Mouse (Mus musculus): ENCODE measurements at regions not wholly inside any gene's neighbourhood (a gene's known extent, or its start where the extent isn't known, plus 50 kb on each side); places are given as distances from the start of the nearest gene placed in this dataset.
"Not testable (repeated sequence)": the region's sequence is repeated elsewhere in the genome, so short reads cannot be mapped to it uniquely, and the experiment has no call there.

DNA sequence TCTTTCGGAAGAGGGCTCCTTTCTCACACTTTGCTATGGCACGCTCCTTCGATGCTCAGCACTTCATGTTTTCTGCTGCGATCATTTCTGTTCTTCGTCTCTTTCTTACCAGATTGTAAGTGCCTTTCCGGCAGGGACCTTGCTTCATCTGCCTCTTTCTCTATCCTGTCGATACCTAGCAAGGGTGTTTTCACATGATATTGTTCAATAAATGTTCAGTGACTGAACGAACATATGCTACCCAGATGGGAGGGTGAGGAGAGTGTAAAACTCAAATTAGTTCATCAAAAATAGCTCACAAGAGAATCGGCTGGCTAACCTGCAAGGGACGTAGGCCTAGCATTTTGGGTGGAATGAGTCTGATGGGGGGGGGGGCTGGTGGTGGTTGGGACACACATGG is 272.5 kb downstream of the Etnk1 start:
- no peak for DNase-seq

DNA sequence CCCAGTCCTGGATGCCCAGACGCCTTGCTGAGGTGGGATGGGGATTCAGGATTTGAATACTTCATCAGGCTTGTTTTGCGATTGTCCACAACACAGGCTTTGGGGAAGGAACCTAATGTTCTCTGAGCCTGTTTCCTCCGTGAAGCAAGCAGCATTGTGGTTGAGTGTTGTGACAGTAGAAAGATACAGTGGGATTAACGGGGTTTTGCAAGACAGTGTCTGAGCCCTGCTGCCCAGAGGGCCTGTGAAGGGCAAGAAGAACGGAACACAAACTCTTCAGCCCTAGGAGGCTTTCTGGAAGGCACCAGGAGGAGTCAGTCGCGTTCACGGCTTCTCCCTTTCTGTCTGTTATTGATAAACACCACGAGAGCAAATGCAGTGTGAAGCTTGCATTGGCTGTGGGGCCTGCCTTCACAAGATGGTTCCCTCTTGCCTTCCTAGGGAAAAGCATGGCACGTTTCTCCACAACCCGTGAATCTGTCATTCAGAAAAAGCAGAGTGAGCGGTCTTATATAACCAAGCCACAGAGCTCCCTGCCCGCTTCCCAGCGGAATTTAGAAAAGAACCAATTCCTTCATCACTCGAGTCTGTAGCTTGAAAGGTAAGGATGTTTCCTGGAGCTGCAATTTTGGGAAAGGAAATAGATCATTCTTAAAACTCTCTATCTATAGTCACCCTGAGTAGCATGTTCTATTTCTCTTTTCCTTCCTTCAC is 273.4 kb downstream of the Etnk1 start:
- DNase-seq: no peak

DNA sequence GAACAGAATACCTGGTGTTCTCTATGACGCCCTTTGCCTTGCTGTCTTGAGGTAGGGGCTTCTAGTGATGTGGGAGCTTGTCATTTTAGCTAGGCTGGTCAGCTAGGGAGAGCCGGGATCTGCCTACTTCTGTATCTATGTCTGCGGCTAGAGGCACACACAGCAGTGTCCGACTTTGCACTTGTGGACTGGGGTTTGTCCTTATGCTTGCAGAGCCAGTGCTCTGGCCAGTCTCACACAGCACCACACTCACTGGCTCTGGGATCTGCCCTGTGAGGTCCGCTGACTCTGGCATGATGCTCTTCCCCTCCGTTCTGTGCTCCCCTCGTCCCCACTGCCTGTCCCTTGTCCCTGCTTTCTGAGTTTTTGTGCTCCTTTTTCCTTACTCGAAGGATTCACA is 275.3 kb downstream of the Etnk1 start:
- no peak for DNase-seq

DNA sequence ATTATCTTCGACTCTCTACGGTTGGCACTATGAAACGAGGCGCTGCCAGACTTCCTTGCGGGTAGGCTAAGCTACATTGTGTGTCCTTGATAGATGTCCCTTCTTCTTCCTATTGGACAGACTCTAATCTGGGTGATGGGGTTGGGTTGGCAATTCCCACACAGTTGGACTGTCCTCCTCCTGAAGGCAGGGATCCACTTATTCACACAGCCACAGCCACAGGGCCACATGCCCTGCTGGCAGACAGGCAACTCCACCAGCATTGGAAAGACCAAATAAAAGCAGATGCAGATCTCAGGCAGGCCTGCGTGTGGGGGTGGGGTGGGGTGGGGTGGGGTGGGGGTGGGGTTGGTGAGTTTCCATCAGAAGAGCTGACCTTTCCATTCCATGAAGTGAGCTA is 276.4 kb downstream of the Etnk1 start:
- no peak for DNase-seq

DNA sequence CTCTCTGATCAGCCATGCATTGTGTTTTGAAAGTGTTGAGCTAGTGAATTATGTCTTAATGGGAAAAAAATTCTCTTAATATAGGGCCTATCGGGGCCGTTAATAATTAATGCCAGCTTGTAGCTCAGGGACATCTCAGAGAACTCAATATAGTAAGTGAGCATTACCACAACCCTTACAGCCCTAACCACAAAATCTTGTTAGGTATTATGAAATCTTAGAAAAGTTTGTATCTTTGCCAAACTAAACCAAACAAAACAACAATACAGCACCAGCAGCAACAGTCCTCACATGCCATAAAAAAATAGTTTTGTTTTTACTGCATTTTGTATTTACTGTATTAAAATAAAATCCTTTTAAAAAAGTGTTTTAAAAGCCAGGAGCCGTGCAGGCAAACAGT is 277.8 kb downstream of the Etnk1 start:
- no peak for DNase-seq

DNA sequence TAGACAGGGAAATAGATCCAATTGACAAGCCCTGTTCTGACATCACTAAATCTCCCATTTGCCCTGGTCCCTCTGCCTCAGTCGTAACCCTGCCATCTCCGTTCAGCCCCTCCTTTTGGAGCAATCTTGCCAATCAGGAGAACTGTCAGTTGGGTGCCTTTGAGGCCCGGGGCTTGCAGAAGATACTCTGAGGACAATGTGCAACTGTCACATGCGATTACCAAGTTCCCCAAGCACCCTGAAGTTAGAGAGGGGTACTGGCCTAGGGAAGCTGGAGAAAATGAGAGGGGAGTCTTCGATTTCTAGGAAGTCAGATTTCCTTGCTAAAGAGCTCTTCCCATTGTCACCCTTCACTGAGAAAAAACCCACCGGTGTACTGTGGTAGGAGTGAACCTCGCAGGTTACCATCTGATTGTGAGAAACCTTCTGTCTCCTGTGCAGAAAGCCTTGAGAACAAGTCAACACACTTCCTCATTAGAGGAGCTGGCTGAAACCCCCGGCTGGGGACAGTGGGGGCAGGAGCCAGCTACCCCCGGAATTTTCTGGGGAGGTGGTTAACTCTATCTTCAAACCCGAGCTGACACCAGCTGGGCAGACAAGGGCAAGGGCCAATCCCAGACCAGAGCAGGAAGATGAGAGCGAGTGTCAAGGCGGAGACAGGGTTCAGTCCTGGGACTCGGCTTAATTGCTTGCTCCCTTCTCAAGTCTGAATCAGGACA is 279.0 kb downstream of the Etnk1 start:
- DNase-seq: no peak

DNA sequence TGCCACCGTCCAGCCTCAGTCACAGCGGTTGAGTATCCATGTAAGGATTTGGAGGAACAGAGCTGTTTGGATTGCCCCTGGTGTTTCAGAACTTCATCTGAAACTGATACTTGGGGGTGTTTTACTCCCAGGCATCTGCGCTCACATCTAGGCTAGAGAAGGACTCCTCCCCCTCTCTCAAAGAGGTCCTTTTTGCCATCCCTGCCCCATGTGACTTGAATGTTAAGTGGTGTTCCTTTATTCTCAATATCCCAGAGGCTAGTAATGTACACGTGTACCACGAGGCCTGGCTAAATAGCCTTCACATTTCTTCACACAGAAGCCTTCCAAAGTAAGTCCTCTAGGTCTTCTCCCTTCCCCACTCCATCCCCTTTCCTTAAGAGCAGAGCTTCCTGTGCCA is 280.0 kb downstream of the Etnk1 start:
- no peak for DNase-seq

DNA sequence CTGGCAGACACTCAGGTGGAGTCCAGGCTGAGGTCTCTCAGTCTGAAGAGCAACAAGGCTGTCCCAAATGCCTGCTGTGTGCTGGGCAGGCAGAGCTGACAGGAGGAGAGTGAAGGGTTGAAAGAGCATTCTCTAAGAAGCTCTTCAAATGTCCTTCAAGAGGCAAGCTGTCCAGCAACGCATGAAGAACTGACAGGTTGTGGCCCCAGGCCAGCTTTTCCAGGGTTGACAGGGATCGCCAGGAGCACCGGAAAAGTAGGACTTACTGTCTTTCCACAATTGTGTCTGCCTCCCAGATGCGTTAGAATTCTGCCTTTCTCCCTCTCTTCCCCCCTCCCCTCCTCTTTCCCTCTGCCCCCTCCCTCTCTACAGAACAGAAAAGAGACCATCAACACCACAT is 282.1 kb downstream of the Etnk1 start:
- no peak for DNase-seq

DNA sequence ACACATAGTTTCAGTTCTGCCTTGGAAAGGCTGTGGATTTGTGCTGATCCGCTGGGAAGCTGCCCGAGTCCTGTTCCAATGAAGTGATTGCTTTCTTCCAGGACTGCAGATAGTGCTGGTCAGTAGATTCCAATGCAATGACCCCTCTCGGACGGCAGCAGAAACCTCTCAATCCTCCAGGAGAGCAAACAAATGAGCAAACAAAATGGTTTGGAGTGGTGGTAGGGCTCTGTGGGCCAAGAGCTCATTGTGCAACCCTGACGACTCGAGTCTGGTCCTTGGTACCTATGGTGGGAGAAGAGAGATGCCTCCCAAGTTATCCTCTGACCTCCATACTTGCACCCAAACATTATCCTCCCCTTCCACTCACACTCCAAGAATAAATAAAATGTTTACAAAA is 284.8 kb downstream of the Etnk1 start:
- DNase-seq: no peak

DNA sequence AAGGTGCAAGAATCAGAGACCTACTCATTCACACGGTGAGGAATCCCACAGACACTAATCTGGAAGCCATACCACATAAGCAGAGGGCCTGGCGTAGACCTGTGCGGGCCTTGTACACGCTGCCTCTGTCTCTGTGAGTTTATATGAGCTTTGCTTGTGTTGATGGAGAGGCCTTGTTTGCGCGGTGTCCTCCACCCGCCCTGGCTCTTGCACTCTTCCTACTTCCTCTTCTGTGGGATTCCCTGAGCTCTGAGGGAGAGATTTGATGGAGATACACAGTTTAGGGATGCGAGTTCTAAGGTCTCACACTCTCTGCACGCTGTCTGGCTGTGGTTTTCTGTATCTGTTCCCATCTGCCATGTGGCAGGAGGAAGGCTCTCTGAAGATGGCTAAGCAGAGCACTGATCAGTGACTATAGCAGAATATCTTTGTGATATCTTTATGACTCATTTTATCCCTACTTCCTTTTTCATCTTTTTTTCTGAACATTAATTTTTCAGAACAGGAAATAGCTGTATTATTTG is 287.7 kb downstream of the Etnk1 start:
- DNase-seq: no peak

DNA sequence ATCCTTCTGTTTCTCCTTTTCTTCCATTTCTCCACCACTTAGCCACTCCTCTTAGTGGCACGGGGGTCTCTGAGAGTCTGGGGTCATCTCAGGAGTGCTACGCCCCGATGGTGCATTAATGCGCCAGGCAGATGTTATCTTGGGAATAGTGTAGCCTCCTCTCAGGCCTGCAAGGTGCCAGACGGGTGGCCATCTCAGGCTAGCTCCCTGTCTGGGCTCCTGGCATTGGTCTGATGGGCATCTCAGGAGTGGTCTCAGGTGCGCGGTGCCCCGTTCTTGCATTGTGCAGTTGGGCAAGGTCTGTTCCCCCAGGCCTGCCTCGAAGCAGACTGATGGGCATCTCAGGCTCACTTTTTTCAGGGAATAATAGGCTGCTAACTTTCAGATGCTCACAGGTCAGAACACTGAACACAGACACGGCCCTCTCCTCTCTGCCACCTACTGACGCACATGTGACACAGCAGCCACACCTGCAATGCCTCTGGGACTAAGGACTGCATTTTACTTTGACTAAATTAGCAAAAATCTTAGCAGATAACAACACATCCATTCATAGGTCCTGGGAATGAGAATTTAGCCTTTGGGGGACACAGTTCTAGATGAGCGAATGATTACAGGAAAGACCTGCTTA is 298.0 kb downstream of the Etnk1 start:
- DNase-seq: no peak

DNA sequence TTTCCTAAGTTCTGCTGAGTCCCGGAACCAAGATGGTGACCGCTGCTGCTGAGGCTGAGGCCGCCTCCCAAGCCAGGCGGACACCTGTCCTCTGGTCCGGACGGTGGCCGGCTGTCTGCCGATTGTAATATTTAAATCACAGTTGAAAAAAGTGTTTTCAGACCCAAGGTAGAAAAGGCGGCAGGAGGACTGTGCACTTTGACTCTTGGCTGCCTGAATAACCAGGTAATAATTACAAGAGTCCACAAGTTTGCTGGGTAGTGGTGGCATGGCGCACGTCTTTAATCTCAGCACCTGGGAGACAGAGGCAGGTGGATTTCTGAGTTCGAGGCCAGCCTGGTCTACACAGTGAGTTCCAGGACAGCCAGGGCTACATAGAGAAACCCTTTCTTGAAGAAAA is 305.7 kb downstream of the Etnk1 start:
- DNase-seq: not testable (repeated sequence)

DNA sequence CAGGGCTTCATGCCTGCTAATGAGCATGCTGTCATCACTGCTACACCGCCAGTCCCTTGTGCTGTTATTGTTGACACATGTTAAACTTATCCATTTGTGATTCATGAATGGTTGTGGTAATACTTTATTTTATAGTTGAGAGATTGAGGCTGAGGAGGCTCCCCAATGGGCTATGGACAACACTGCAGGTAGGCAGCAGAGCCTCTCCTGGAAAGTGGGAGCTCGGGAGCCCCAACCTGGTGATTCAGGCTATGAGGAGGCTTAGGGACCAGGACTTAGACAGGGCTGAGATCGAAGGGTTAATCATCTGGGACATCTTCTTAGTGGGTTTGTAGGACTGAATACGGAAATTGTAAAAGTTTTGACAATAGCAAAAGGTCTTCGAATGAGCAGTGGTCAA is 307.4 kb downstream of the Etnk1 start:
- DNase-seq: no peak

DNA sequence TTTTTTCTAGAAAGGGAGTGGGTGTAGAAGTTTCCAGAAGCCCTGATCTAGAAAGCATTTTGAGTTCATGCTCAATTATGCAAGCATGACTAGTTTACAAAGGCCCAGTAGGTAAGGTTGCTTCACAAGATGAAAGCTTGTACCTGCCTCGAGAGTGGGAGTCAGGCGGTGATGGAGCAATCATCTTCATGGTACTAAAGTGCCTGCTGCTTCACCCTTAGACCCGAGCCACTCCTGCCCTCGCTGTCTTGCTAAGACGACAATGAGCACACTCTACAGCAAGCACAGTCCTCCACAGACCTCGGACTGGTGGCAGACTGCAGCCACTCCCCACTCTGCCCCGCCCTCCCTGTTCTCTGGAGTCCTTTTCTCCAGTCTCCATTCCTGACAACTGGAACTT is 308.3 kb downstream of the Etnk1 start:
- no peak for DNase-seq

DNA sequence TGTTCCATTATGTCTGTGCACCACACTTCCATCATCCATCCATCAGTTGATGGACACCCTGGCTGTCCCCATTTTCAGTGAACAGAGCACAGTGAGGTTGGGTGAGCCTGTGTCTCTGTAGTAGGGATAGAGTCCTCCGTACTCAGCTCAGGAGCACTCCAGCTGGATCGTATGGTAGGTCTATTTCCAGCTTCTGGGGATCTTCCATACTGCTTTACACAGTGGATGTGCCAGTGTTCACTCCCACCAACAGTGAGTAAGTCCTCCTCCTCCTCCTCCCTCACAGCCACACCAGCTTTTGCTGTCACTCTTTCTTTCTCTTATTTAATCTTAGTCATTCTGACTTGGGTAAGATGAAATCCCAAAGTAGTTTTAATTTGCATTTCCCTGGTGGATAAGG is 310.4 kb downstream of the Etnk1 start:
- no peak for DNase-seq

DNA sequence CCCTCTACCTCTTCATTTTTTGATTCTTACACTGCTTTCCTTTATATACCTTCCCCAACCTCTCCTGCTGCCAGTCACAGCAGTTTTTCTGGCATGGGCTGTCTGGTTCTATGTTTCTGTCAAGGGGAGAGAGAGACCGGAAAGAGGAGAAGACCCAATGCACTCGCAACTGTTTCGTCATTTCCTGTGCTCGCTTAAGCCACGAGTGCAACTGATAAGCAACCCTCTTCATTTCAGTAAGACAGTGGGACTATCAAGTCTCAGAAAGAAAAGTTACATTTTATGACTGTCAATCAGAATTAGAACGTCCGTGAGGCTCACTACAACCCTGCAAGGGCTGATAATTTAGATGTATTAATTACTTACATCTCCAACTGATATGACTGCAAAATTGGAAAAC is 312.2 kb downstream of the Etnk1 start:
- DNase-seq: no peak

DNA sequence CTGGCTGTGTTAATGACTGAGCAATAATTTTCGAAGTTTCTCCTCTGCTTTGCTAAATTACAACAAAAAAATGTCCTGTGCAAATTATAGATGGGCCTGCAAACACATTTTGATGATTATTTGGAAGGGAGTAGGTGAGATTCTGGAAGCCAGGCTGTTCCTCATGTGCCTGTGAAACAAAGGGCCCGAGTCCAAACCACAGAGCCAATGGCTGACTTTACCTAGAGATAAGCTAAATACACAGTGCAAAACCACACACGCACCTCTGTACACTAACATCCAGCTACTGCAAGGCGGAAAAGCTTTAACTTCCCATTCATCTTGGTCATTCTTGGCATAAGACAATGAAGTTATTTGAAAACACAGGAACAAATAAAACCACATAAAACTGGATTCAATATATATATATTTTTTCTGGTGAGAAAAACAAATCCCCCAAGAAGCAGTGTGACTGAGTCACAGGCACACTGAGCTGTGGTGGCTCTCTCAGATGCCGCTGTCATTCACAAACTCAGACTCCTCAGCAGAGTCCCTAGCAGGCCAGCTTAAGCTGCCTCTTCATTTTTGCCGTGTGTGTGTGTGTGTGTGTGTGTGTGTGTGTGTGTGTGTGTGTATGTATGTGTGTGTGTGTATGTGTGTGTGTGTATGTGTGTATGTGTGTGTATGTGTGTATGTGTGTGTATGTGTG is 312.8 kb downstream of the Etnk1 start:
- DNase-seq: no peak

DNA sequence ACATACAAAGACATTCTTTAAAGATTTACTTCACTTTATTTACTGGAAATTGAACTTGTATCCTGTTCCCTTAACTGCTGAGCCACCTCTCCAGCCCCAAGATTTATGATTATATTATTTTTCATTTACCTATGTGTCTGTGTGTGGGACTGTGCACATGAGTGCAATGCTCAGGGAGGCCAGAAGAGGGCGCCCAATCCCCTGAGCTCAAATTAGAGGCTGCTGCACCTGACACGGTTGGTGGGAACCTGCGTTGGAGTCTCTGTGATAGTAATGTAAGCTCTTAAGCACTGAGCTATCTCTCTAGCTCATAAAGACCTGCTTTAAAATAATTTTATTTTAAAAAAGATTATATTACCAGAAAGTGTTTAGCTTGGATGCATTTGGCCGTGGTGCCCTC is 315.3 kb downstream of the Etnk1 start:
- no peak for DNase-seq

DNA sequence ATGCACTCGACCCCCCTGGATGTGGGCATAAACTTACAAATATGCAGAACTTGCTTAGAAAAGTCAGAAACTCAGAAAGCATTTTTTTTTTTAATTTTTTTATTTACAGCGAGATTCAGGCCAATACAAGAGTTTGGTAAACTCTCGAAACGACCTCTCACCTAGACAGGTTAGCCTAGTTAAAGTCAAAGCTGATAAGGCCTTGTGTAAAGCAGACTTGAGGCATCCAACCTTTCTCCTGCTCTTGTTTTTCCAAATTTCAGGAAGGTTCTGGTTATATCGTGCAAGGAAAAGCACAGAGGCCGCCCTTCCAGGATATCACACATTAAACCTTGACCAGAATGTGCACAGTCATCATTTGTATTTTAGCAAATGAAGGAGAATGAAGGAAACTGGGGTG is 315.8 kb downstream of the Etnk1 start:
- DNase-seq: no peak

DNA sequence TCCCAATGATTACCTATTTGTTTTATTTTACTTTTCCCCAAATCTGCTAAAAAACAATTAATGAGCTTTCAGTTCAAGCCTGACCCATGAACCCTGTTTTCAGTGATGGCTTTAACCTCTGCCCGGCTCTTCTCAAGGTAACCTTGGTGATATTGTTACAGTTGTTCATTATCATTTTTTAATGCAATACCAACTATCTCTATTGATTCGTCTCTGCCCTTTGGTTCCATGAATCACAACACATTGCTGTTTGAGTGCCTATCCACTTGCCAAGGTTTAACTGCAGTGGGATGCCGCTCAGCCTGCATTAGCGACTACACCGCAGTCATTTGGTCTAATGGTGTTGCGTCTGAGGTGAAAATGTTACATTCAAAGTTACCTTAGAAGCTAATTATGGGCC is 317.9 kb downstream of the Etnk1 start:
- no peak for DNase-seq

DNA sequence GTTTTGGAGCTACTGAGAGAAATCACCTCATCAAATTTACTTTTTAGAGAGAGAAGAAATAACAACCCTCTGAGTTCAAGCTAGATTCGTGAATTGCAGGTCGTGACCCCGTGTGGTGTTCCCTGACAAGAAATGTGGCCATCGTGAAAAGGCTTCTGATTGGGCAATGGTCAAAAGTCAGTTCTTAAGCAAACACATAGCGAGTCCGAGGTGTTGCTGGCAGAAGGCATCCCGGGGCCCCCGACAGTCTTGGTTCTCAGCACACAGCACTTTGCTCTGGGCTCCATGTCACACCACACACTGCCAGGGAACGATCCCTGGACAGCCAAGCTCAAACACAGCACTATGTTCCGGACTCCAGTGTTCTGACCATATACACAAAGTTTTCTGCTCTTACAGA is 320.0 kb downstream of the Etnk1 start:
- no peak for DNase-seq

DNA sequence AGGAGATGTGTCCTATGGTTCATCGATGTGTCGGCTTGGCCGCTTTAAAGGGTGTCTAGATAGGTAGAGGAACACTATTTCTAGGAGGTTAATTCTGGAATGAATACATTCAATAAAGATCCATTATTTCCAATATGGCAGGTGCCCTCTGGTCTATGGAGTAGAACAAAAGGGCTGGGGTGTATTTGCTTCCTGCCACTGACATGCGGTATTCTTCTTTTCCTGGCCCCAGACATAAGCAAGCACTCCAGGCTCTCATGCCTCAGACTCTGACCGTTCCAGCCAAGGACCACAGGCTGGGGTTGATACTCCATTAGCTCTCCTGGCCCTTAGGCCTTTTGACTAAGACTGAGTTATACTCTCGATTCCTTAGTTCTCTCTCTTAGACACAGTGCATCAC is 323.0 kb downstream of the Etnk1 start:
- DNase-seq: no peak

DNA sequence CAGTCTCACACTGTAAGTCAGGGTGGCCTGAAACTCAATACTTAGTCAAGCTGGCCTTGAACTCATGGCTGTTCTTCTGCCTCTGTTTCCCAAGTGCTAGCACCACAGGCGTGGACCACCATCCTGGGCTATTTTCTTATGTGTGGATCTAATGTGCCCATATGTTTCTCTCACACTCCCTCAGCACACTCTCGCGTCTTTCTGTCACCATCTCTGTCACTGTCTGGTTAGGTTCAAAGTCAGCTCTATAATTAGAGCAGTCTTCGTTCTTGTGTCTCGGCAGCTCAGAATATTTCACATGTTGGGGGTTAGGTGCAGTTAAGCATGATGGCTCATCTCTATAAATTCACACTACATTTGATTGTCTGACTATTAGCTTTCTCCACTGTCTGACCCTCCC is 324.4 kb downstream of the Etnk1 start:
- no peak for DNase-seq

DNA sequence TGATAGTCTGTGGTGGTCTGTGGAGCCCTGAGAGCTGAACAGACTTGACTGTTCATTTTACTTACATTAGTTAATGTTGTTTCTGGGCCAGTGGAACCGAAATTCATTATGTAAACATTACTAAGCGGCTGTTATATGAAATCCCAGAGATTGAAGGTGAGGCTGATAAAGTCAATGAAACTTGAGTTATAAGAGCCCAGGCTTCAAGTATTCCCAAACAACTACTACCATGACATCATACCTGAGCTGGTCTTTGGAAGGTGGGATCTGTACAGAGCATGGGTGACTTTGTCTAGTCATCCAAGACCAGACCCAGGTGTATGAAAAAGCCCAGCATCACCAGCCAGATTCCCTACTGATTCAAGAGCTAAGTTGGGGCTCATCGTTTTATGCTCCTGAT is 326.5 kb downstream of the Etnk1 start:
- DNase-seq: no peak

All from cerebellum, adult 11-12 months (tissue).